Mouse (Mus musculus): Measurements from ENCODE around the gene Tmem178.
"Not testable (repeated sequence)": the region's sequence is repeated elsewhere in the genome, so short reads cannot be mapped to it uniquely, and the experiment has no call there.

Gene Tmem178

DNA sequence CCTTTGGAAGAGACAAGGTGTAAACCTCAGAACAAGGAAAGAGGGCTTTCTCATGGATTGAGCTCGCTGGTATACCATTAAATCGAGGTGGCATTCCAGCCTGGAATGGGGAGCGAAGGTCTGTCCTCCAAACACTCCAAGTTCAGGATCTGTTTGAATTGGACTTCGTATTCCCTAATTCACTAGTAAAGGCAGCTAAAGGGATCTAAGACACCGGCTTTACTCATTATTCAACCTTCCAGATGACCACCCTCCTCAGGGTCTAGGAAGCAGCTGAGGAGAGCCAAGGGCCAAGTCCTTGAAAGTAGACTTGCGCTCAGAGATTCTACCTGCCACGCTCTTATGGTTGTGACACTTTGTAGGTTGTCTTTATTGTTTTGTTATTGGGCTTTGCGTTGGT, 1.1 kb downstream of the Tmem178 start:
- not testable (repeated sequence) for DNase-seq (ENCODE audit: low spot score in 2 of 2)

DNA sequence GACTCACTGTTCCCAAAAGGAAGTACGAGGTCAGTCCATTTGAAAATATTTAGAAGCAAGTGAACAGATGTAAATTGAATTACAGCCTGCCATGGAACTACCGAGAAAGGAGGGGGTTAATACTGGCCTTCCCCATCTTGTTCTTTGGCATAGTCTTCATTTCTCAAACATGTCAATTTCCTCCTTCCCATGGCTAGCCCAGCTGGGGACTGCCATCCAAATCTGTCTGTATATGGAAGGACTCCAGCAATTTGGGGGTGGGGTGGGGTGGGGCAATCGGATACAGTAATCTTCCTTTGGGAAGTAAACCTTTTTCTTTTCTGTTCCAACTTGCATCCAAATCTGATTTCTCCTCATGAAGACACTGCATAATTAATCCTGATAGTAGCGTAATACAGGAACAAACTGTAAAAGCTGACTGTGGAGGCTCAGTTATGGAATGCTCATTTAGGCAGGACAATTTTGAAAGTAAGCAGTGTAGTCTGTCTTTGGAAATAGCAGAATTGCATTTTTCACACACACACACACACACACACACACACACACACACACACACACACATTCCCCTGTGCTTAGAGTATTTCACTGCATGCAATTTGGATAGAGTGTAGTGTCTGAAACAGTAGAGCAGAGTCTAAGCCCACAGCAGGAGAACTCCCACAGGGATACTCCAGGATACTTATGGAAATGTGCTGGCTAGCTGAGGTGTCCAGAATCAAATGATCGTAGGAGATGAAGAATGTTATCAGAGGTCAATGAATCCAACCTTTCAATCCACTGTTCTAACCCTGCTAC, 1.9 kb downstream of the Tmem178 start:
- no peak for DNase-seq (ENCODE audit: low spot score in 2 of 2)

DNA sequence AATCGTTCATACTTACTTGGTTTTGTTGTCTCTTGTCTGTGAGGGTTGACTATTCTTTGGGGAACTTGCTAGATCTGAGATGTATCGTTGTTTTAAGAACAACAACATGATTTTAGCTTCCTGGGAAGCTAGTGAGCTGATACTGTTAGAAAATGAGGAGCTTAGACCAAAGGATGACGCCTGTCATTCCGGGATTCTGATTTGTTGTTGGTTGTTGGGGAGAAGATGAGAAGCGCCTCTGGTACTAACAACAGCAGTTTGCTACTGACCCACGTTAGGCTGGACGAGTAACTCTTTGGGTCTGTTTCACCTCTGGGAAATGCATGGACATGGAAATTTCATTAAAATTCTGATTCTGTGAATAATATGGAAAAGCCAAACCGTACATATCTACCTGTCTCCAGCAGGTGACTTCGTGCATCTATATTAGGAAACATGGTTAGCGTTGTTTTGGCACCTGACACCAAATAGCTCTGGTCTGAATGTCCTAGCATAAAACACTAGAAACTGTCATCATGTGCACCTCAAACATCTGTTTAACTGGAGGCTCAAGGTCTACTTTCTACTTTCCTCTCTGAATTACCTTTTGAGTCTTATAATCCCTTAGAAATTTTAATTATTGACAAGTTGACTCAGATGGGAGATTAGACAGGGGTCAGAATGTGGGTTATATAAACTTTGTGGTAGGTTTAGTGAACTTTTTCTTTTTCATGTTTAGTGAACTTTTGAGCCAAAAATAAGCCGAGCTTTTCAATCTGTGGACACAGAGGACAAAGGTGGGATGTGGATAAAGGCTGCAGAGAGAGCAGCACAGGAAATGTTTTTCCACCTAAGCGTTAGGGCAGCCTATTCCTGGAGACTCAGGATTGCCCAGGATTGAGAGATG, 2.9 kb downstream of the Tmem178 start:
- no peak for DNase-seq (ENCODE audit: low spot score in 2 of 2)

DNA sequence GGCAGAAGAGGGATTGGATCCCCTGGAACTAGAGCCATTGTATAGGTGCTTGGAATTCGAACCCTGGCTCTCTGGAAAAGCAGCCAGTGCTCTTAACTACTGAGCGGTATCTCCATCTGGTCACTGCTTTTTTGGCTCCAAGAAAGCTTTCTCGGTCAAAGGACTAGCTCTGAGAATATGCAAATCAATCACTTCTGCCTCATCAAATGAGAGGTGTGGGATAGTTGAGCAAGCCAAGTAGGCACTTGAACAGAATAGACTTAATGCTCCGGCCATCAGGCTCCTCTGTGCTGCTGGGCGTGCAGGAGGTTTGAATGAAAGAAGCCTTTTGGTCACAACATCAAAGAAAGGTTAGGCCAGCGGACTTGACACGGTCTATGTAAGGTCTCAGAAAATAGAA, 5.0 kb downstream of the Tmem178 start:
- no peak for DNase-seq (ENCODE audit: low spot score in 2 of 2)

DNA sequence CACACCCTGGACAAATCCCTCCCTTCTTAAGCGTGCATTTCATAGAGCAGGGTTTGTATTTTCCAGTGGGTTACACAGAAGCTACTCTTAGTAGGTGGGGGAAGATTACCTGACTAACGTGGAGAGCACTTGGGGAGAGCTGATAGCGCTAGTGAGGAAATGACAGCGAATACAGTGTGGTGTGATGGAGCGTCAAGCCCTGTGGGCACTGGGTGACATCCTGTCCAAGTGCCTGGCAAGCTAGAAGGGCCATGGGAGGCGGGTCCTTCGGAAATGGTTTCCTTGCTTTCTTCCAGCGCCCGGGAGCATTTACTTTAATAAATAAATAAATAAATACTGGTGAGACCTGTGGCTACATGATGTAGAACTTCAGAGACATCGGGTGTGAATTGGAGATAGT, 5.5 kb downstream of the Tmem178 start:
- DNase-seq (ENCODE audit: low spot score in 2 of 2), result no peak

DNA sequence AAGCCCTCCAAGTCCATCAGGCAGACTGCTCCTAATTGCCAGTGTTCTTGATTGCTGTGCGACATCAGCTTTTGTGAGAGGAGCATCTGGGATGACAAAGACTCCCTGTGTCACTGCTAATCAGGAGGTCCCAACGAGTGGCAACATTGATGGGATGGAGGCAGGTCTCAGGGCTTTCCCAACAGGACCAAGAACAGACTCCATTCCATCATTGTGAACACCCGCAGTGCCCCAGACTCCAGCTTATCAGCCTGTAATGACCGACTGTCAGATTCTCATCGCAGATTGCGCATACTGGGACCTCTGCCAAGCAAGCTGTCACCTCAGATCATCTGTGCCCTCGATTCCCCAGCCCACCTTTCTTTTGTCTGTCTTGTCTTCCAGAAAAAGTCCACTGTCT, 7.9 kb downstream of the Tmem178 start:
- DNase-seq (ENCODE audit: low spot score in 2 of 2), result no peak

DNA sequence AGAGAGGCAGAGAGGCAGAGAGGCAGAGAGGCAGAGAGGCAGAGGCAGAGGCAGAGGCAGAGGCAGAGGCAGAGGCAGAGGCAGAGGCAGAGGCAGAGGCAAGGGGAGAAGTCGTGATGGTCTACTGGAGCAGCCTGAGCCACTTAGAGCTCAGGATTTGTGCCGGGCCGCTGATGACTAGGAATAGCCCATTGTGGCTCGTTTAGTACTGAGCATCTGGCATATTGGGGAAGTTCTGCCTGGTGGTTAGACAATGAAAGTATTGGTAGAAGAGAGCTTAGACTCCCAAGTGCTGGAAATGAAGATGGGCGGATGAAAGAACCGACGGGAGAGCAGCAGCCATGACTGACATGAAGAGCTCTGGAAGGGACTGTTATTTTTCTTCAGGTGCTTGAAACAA, 11.0 kb downstream of the Tmem178 start:
- DNase-seq (ENCODE audit: low spot score in 2 of 2), result no peak

DNA sequence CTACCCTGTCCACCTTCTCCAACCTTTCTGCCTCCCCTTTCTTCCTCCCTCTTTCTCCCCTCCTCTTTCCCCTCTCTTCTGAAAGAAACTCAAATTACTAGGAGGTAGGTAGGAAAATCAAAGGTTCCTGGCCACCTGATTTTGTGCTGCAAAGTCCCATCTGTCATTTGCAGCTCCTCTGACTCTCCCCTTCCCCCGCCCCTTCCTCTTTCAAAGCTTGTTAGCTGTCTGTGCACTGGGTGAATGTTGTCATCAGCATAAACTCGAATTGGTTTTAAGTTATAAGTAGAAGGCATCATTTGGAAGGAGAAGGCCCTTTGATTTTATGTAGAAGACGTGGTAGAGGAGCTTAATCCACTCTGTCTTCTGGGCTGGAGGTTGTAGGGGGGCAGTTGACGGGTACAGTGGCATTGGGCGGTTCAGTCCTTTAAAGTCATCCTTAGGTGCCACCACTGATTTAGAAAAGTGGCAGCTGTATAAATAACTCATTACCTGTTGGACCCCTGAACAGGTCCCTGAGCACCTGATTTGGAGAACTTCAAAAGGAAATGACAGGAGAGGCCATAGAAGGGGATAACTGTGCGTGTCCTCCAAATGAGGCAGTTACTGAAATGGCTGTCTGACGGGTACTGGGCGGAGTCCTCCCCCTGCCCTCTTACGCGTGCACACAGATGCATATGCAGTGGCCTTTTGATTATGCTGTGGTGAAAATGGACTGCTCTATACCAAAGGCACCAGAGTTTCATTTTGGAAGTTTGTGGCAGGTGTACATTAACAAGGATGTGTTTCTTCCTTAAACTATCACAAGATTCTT, 11.8 kb downstream of the Tmem178 start:
- no peak for DNase-seq (ENCODE audit: low spot score in 2 of 2)

DNA sequence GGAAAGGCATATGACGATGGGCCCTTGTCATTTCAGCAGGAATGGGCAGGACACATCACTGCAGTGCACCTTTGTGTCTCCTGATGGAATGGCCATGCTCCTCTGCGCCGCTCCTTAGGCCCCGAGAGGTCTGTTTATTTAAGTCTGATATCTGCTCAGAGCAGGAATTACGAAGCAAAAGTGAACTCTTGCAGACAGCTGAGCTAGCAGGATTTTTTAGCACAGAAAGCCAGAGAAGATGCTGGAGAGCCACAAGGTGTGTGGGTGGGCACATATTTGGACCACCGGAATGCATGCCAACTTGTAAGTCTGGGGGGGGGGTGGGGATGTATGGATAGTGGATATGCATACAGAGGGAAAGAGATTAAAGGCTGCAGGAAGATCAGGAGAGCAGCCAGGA, 13.9 kb downstream of the Tmem178 start:
- DNase-seq (ENCODE audit: low spot score in 2 of 2), result no peak

DNA sequence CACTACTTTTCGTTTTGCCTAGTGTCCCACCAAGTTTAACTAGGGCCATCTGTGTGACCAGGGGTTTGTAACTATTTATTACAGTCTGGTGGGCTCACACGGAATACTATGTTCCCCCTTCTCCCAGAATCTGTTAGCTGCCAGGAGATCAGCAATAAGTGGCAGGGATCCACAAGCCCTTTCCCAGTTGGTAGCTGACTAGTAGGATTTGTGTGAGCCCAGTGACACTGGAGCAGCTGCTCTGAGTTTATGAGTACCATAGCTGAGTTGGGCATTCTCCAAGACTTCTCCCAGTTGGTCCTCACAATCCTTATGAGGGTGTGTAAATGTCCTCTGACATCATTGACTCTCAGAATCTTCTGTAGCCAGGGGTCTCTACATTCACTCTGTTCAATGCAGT, 15.4 kb downstream of the Tmem178 start:
- DNase-seq (ENCODE audit: low spot score in 2 of 2), result no peak

DNA sequence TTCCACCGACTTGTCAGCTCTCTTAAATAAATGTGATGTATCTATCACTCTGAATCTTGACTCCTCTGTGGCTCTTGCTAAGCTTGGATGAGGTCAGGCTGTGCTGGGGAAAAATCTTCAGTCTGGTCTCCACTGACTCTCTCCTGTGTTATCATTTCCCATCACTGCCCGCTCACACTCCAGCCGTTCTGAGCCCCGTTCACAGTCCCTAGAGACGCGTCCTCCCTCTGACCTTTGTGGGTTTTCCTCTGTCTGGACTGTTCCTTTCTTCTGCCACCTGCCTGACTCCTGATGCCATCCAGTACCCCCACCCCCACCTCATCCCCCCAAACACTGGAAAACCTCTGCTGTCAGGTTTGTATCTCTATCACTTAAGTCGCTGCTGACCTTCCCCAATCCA, 23.0 kb downstream of the Tmem178 start:
- no peak for DNase-seq (ENCODE audit: low spot score in 2 of 2)

DNA sequence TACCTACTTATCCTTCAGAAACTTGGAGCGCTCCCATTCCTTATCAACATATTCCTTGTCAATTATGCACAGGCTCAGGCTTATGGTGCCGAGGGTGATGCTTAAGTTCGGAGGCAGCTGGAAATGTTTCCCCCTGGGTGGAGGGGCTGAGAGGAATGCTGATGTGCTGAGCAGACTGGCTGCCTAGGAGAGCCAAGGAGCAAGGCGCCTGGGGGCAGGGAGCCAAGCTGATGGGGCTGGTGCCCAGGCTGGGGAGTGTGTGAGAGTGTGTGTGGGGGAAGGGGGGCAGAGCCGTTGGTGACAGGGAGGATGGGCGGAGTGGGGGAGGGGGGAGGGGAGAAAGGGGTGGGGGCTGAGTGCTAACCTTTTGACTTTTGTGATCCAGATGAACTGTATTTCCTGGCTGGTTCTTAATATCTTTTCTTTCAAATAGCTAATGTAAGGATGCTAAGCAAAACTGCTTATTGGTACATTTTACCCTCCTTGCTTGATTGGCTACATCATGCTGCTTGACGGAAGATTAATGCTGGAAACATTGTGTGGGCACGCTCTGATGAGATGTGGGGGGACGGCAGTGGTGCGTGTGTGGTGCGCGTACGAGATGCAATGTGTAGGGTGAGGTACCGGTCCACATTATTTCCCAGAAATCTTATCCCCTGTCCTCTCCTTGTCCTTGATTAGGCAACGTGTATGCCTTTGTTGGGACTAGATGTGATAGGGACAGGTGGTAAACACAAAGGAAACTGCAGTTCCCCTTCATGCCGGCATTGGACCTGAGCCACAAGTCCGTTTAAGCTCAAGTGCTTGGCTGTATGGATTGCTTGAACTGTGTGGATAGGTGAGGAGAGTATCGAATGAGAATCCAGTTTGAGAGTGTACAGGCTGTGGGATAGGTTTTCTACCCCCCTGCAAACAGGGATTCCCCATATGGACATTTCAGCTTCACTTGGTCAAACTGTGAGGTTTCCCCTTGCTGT, 25.5 kb downstream of the Tmem178 start:
- peak; percentile 65 to 73 for DNase-seq (ENCODE audit: low spot score in 2 of 2)

DNA sequence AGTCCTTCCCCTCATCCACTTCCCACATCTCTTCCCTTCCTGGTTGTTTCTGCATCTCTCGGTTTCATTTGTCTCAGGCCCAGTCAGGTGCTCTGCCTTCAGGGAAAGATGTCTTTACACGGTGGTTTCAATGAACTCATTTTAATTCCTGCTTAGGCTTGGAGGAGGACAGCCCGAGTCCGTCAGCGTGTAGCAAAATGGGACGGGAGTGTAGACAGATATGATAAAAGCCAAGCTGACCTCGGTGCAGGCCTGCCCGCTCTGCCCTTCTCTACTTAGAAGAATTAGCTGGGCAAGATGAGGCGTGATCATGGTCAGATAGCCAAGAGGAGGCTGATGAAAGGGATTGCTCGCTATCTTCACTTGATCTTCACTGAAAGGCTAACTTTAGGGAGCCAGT, 26.3 kb downstream of the Tmem178 start:
- DNase-seq (ENCODE audit: low spot score in 2 of 2), result no peak

DNA sequence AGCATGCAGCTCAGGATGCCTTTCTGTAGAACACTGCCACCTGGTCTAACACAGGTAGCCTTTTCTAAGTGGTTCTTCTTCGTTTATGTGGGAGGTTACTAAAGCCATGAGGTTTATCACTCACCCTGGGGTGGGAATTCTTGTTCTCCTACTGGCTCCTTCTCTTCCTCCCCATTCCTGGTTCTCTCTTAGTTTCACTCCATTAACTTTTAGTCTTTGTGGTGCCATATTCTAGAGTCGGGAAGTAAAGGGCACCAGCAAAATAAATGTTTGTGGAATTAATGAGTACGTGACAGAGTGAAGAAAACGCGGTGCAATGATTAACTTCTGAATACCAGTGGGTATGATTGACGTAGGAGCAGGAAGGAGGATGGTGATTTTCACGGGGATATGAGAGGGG, 28.5 kb downstream of the Tmem178 start:
- DNase-seq (ENCODE audit: low spot score in 2 of 2), result no peak

DNA sequence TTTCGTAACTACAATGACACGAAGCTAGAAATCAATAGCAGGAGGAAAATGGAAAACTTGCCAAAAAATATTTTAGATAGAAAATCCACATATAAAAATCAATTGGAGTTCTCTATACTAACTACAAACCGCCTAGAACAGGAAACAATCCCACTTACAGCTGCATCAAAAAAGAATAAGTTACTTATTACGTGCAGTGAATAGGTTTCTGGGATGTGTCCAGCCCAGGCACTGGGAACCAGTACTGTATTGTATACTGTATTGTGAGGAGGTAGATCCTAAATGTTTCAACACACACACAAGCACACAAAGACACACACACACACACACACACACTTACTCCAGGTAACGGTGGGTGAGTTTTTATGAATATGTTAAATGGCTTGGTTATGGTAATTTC, 32.8 kb downstream of the Tmem178 start:
- DNase-seq (ENCODE audit: low spot score in 2 of 2), result no peak

DNA sequence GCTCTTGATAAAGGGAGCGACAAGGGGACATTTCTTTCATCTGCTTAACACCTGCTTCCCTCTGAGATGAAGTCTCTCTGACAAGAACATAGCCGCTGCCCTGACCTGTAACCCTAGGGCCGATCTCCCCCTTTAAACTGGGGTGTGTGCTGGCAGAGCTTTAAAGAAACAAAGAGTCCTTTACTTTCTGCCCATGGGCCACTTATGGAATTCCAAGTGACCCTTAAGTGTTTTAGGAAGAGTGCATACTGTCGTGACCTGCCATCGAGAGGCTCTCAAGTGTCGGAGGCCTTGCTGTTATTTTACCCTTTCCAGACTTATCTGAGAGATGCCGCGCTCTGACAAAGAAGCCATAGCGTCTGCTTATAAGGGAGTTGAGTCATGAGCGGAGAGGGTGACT, 35.7 kb downstream of the Tmem178 start:
- DNase-seq (ENCODE audit: low spot score in 2 of 2), result no peak

DNA sequence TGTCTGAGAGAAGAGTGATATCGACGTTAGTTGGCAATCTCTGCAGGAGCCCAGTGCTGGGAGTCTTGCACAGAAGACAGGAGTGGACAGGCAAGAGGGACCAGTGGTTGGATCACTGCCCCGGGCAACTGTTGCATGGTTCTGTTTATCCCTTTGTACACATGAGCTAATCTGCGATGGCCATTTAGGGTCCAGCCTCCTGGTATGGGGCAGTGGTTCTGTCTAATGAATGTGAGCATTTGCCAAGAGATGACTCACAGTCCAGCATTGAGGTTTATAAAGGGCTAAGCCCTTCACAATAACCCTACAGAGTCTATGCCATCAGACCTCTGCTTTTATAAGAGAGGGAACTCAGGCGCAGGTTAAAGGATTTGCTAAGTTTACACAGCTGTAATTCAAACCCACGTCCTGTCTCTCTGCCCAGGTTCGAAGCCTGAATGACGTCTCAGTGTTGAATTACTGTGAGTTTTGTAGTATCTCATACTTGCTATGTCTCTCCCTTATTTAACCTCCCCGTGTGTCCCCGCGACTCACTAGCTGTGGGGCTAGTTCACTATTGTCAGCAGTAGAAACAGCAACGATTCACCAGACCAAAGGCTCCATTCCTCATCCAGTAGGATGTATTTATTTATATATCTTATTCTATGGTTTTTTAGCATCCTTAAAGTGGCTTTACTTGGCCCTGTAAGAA, 37.4 kb downstream of the Tmem178 start:
- DNase-seq (ENCODE audit: low spot score in 2 of 2), result no peak

DNA sequence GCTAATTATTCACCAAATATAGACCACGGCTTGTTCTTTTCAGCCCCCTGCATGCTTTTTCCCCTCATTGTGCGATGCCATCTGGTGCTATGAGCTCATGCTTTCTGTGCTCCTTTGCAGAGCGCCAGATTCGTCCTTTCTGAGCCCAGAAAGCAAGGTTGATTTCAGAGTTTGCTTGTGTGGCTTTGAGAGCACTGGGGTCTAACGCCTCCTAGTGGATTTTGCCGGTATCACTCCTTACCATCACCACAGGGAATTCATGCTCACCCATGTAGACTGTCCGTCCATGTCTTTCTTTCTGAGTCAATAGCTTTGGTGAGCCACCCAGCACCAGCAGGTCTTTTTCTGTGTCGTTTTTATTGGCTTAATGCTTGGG, 38.0 kb downstream of the Tmem178 start:
- peak; percentile 73 to 83 for DNase-seq (ENCODE audit: low spot score in 2 of 2)

DNA sequence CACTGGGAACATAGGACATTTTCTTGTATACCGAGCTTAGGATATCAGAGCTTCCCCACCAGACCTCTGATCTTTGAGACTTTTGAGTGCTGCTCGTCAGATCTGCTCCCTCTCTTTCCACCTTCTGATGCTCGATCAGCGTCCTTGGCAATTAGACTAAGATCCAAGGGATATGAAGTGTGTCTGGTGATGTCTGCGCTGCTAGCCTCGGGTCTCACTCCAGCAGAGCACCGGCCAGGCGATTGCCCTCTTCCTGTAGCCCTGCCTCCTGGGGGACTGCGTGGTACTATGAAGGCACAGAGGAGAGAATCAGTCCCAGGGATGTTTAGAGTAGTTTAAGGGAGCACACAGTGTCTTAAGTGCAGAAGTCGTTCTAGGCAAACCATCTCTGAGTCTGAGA, 38.5 kb downstream of the Tmem178 start:
- DNase-seq (ENCODE audit: low spot score in 2 of 2), result no peak

DNA sequence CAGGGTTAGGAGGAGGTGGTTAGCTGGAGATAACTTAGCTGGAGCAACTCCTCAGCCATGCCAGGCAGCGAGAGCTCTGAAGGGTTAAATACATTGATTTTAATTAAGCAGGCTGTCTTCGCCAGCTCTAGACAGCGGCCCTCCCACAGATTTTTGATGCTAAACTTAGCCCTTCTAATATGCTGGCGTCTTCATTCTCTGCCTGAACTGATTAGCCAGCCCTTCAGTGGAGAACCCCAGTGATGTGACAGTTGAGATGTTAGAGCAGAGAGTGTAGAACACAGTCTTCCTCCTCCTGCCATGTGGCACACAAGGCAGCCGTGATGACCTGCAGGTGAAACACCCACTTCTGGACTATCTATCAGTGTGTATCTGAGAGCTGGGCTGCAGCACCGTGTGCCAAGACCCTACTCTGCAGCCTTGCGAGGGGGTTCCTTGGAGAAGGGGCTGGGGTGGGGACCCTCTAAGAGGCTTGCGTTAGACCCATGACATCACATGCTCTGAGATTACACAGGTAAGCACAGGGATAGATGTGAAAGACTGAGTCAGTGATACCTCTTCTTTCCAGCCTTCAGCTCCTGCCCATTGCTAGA, 47.2 kb downstream of the Tmem178 start:
- no peak for DNase-seq (ENCODE audit: low spot score in 2 of 2)

Measured in frontal cortex, postnatal 10 days (tissue).